Mouse (Mus musculus): ENCODE data around the gene Fpr-rs4.

DNA sequence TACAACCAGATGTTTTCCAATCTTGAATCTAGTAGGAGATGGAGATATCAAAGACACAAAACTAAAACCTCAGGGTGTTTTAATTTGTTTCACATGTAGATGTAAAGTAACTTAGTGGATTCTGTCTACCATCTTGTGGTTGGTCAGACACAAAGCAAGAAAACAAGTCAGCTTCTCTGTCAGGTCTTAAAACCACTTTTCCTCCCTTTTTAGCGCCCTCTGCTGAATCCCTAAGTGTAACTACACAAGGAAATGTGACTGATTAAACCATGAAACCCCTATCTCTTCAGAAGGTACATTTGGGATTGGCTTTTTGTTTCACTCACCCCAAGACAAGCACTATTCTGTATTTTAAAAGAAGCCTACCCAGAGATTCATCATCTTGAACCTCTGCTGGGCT lies 48.1 kb upstream of the Fpr-rs4 start:
- TF ChIP-seq CTCF (IDR thresholded peaks at IDR 0.05; ENCODE audit: insufficient read depth, low read depth, low read length) (no peak), POLR2A (IDR thresholded peaks at IDR 0.05; ENCODE audit: insufficient read depth, low read depth, low read length) (no peak)

All from olfactory bulb, adult 2 months (tissue).